Mouse (Mus musculus) liver, embryonic 14.5 days (tissue): ENCODE results near the gene Tsc22d2. TPM values are rescaled to one million over a fixed set of nuclear protein-coding genes. Genes with fewer than 3 reads are reported as not detected.
A peak's percentile ranks its signal among the peaks of the same experiment; 100 is the strongest.

Experiments
- ATAC-seq: fragments of 200-750 bp; cut with Nextera tagmentation; 2 replicates; pipeline ENCODE4 v1.8.0; 2017; ENCODE audit warnings: moderate number of reproducible peaks, mild to moderate bottlenecking, moderate library complexity; ENCODE audit not compliant: insufficient read depth
- DNase-seq, 3 experiments: peaks; one replicate each; pipeline ENCODE4 v3.0.0-alpha.2; 2012 to 2013; ENCODE audit warnings: low read depth in 3 of 3, low spot score in 3 of 3
- H3K27ac ChIP-seq: fragments of 300-500 bp; sonication (generic); 2 replicates; pipeline ENCODE4 v1.5.1; 2014; ENCODE audit warnings: moderate library complexity, mild to moderate bottlenecking, control low read depth, inconsistent platforms
- H3K27me3 ChIP-seq: fragments of 300-500 bp; sonication (generic); 2 replicates; pipeline ENCODE4 v1.6.1; 2014; ENCODE audit warnings: mild to moderate bottlenecking, low read length, moderate library complexity; ENCODE audit not compliant: control insufficient read depth, insufficient read depth
- H3K36me3 ChIP-seq: fragments of 300-500 bp; sonication (generic); replicated peaks from 2 replicates; pipeline ENCODE4 v1.6.1; 2014; ENCODE audit warnings: low read depth; ENCODE audit not compliant: control insufficient read depth, insufficient read depth
- H3K4me1 ChIP-seq, 2 experiments: fragments of 200-500 bp in 1 of 2; fragments of 300-500 bp in 1 of 2; sonication (generic) in 1 of 2; replicated peaks; 2 replicates each; pipeline ENCODE4 v1.6.1; 2012 to 2014; ENCODE audit warnings: antibody characterized with exemption in 1 of 2, inconsistent platforms in 1 of 2, low read length in 1 of 2; ENCODE audit not compliant: control insufficient read depth in 2 of 2, insufficient read depth in 2 of 2
- H3K4me2 ChIP-seq: fragments of 300-500 bp; sonication (generic); 2 replicates; pipeline ENCODE4 v1.6.1; 2014; ENCODE audit warnings: low read depth, mild to moderate bottlenecking, control low read depth, moderate library complexity
- H3K4me3 ChIP-seq, 2 experiments: fragments of 200-500 bp in 1 of 2; fragments of 300-500 bp in 1 of 2; sonication (generic) in 1 of 2; 2 replicates each; pipeline ENCODE4 v1.5.1; 2012 to 2014; ENCODE audit warnings: low read depth in 2 of 2, low read length in 2 of 2, mild to moderate bottlenecking in 2 of 2, control low read depth in 1 of 2, inconsistent platforms in 1 of 2, moderate library complexity in 1 of 2; ENCODE audit not compliant: insufficient read depth in 1 of 2
- H3K9ac ChIP-seq: fragments of 300-500 bp; sonication (generic); replicated peaks from 2 replicates; pipeline ENCODE4 v1.6.1; 2014; ENCODE audit warnings: mild to moderate bottlenecking, control low read depth, moderate library complexity
- H3K9me3 ChIP-seq: fragments of 300-500 bp; sonication (generic); 2 replicates; pipeline ENCODE4 v1.6.1; 2016; ENCODE audit warnings: low read length, mixed read lengths; ENCODE audit not compliant: control insufficient read depth
- CTCF ChIP-seq: IDR thresholded peaks from 2 replicates; pipeline ENCODE4 v1.5.1; 2016; ENCODE audit warnings: antibody characterized with exemption, low read depth, control low read depth
- EP300 ChIP-seq: IDR thresholded peaks from 2 replicates; pipeline ENCODE4 v1.6.1; 2016; ENCODE audit warnings: antibody characterized with exemption, low read depth
- WGBS: fragments of 180-500 bp; shearing (Covaris S2); extraction: QIAGEN DNeasy Blood & Tissue Kit; methylation state at CpG from one replicate; pipeline ENCODE4 v1.1.7; 2014; ENCODE audit not compliant: insufficient replicate concordance; 5-methylcytosine and 5-hydroxymethylcytosine counted together
- polyA plus RNA-seq, 2 experiments: library from polyadenylated mRNA; depleted of rRNA in 1 of 2; stranded (reverse) in 1 of 2; unstranded in 1 of 2; fragments of >200 nt; fragmentation: Nextera tagmentation in 1 of 2; extraction: Ambion mirVana in 1 of 2; gene quantifications; 2 replicates each; pipeline versions ENCODE4 v1.2.1 to v1.2.3; 2012 to 2014

Tsc22d2 gene
- polyA plus RNA-seq, 2 experiments, result 4.3 TPM

GRCm38 (mm10) chr3:58434414-58434813 is 19.9 kb downstream of the Tsc22d2 start:
- no peak overlapping the region for H3K9ac ChIP-seq
- DNase-seq (no peak), ATAC-seq (peak; percentile 70)
- no peak overlapping the region for H3K27ac ChIP-seq
- H3K36me3 ChIP-seq, result no peaks in the 10 kb centered on the region
- no peaks in the 10 kb centered on the region for H3K27me3 ChIP-seq
- 46% methylated on average over 2 of the region's 2 CpGs for WGBS
- no peaks in the 10 kb centered on the region for H3K9me3 ChIP-seq
- peaks cover 2 to 5% of the 10 kb centered on the region in 2 experiments; a peak in 2 of 4 replicates for H3K4me1 ChIP-seq
- H3K4me3 ChIP-seq, result no peak overlapping the region
- TF ChIP-seq EP300 (no peak), CTCF (no peak)
- H3K4me2 ChIP-seq, result no peak overlapping the region

- Histone ChIP-seq H3K27me3 (no peaks in the 10 kb centered on the region), H3K4me3 (no peak overlapping the region), H3K36me3 (no peaks in the 10 kb centered on the region), H3K4me1 (peaks cover 2 to 4% of the 10 kb centered on the region in 2 experiments; a peak in 3 of 4 replicates), H3K27ac (no peak overlapping the region), H3K4me2 (no peak overlapping the region), H3K9me3 (no peaks in the 10 kb centered on the region), H3K9ac (no peak overlapping the region)
- TF ChIP-seq EP300, result no peak
- peak; percentile 73 for TF ChIP-seq CTCF
- 98% methylated on average over 2 of the region's 2 CpGs for WGBS
- DNase-seq (peak in 1 of 3 experiments; percentile 44), ATAC-seq (peak; percentile 39; the same call in 1 of the 2 replicates)
These were observed 33.7 kb downstream of the Tsc22d2 start for GRCm38 (mm10) chr3:58448230-58448629.

GRCm38 (mm10) chr3:58449487-58449886 is 35.0 kb downstream of the Tsc22d2 start:
- Histone ChIP-seq H3K27me3 (no peaks in the 10 kb centered on the region), H3K4me3 (no peak overlapping the region), H3K9ac (no peak overlapping the region), H3K9me3 (no peaks in the 10 kb centered on the region), H3K4me2 (no peak overlapping the region), H3K4me1 (peaks cover 8 to 9% of the 10 kb centered on the region in 2 experiments), H3K27ac (no peak overlapping the region), H3K36me3 (no peaks in the 10 kb centered on the region)
- 78% methylated on average over 3 of the region's 3 CpGs for WGBS
- ATAC-seq (no peak), DNase-seq (no peak)
- TF ChIP-seq EP300 (no peak), CTCF (no peak)

GRCm38 (mm10) chr3:58454414-58455205 is 40.1 kb downstream of the Tsc22d2 start:
- Histone ChIP-seq H3K9me3 (no peaks in the 10 kb centered on the region), H3K9ac (no peak overlapping the region), H3K4me1 (peaks cover 16 to 18% of the 10 kb centered on the region in 2 experiments), H3K27ac (peak overlapping the region; percentile 79), H3K4me3 (no peak overlapping the region), H3K36me3 (no peaks in the 10 kb centered on the region; the same call in 1 of the 2 replicates), H3K27me3 (no peaks in the 10 kb centered on the region), H3K4me2 (peak overlapping the region; percentile 48)
- peak; percentile 86 for ATAC-seq
- WGBS, result 19% methylated on average over 4 of the region's 4 CpGs
- TF ChIP-seq EP300, result peak; percentile 86
- no peak for TF ChIP-seq CTCF
- peak; percentile 62 to 86 (median 64) for DNase-seq

GRCm38 (mm10) chr3:58455255-58455654 is 40.7 kb downstream of the Tsc22d2 start:
- Histone ChIP-seq H3K4me2 (no peak overlapping the region; the same call in 1 of the 2 replicates), H3K9me3 (no peaks in the 10 kb centered on the region), H3K27me3 (no peaks in the 10 kb centered on the region), H3K4me1 (peaks cover 16 to 18% of the 10 kb centered on the region in 2 experiments), H3K4me3 (no peak overlapping the region), H3K36me3 (peaks cover 3% of the 10 kb centered on the region; the same call in 1 of the 2 replicates), H3K27ac (peak overlapping the region; percentile 79), H3K9ac (no peak overlapping the region)
- no peak for TF ChIP-seq CTCF
- TF ChIP-seq EP300, result no peak
- DNase-seq (peak in 1 of 3 experiments; percentile 40), ATAC-seq (peak; percentile 47; the same call in 1 of the 2 replicates)
- 55% methylated on average over 3 of the region's 3 CpGs for WGBS
